Mouse (Mus musculus): Measurements from ENCODE around the gene Syvn1.

Syvn1 gene

DNA sequence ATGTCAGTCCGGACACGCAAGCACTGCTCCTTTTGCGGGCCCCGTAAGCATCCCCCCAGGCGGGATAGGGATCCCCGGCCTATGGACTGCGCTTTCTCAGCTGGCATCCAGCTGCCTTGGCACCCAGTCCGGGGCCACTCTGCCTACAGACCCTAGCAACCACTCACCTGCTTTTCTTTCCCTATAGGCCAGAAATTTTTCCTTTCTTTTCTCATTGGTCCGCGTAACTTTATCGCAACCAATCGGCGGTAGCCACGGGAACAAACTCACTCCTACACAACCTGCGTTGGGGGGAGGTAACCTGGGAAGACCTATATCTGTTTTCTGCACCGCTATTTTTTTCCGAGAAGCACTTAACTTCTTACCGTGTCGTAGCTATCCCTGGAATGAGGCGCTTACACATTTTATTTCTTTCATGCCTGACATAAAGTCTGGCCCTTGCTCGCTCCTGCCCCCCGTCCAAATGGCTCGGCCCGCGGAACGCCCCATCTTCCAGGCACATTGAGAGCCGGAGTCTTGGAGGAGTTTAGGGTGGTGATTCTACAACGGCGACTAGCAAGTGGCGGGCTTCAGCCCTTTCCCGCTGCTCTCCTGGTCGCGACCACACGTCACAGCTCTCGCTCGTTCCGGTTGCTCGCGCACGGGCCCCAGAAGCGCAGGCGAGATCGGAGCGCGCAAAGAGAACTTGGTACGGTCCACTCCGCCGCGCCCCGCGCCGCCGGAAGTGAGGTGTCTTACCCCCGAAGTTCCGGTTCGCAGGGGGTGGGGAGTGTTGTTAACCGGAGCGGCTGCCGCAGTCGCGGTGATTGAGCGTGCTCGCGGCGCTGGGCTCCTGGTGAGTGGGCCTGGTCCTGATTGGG is at the start of gene Syvn1:
Gene Syvn1 (plus strand): TSS at position 283 of the 860 bp plus-strand sequence.
- peak; percentile 89 for DNase-seq

DNA sequence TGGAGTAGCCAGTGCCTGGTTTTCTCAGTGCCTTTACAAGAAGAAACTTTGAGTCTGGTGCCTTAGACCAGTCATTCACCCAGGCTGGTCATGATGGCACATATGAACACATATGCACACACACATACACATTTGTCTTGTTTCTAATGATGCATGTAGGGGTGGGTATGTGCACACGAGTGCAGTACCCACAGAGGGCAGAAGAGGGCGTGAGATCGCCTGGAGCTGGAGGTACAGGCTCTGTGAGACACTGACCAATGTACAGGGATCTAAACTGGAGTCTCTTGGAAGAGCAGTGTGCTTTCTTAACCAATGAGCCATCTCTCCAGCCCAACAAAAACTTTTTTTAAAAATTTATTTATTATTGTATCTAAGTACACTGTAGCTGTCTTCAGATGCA is 48.2 kb upstream of the Syvn1 start:
- DNase-seq, result no peak

DNA sequence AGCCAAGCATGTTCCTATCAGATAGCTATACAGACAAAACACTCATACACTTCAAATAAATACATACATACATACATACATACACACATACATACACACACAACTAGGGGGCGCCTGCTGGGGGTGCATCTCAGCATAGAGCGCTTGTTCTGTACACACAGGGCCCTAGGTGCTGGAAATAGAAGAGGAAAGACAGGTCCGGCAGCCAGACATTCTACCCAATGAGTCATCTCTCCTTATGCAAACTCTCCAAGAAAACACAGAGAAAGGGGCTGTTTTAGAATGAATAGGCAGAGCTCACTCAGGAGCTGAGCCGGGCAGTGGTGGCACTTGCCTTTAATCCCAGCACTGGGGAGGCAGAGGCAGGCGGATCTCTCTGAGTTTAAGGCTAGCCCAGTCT is 46.4 kb upstream of the Syvn1 start:
- DNase-seq, result no peak

DNA sequence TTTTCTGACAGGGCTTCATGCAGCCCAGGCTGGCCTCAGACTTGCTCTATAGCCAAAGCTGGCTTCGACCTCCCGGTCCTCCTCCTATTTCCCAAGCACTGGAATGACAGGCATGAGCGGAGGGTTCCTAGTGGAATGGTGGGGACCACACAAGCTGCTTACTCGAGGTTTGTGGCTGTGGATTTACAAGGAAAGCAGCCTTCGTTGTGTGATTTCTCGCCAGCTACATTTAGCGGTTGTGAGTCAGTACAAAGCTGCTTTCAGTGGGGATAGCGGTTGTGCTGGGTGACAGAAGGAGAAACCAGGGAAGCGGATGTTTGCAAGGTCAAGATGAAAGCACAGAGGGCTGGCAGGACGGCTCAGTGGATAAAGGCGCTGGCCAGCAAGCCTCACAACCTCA is 40.8 kb upstream of the Syvn1 start:
- DNase-seq, result no peak

DNA sequence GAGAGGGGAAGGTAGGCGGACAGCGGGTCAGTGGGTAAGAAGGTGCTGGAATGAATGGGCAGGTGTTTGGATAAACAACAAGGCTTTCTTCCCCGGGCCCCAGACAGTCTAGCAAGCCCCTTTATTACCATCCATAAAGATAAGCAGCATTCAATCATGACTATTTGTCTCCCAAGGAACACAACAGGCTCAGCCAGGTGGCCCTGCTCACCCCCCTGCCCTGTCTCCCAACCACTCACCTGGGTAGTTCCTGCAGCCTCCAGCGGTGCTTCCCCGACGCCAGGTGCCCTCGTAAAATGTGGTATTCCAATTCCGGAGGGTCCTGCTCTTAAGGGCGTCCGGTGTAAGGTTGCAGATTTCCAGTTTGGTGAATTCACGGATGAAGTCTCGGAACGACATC is 39.4 kb upstream of the Syvn1 start:
- DNase-seq, result no peak

DNA sequence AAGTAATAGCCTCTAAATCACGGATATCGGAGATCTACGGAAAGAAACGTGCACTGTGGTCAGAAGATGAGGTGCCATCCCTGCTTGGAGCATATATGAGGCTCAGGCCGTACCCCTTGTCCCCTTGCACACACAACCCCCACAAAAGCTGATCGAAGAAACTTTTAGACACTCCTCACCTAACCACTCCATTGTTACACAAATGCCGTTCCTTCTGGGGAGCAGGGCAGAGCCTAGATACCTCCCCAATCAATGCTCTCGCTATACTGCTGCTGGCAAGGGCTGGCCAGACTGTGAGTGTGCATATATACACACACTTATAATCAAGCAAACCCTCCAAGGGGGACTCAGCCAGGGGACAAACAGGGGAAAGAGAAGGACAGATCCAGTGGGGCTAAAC is 37.2 kb upstream of the Syvn1 start:
- no peak for DNase-seq

DNA sequence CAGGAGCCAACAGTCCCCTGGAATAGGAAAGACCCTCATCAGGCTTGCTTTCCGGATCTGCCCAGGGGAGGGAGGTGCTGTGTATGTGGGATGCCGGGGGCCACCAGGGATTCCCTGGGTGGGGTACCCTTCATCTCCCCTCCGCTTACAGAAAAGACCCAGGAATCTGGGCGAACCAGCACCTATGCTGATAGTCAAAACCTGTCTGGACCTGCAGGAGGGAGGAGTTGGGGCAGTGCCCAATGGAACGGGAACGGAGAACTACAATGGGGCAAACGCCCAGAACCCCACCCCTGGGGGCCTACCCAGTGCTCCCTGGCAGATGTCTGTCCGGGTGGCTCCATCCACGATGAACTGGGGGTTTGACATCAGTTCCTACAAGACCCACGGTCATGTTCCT is 32.7 kb upstream of the Syvn1 start:
- no peak for DNase-seq

- DNase-seq, result no peak
Observed at GRCm38 (mm10) chr19:6014991-6015510, 31.3 kb upstream of the Syvn1 start.

DNA sequence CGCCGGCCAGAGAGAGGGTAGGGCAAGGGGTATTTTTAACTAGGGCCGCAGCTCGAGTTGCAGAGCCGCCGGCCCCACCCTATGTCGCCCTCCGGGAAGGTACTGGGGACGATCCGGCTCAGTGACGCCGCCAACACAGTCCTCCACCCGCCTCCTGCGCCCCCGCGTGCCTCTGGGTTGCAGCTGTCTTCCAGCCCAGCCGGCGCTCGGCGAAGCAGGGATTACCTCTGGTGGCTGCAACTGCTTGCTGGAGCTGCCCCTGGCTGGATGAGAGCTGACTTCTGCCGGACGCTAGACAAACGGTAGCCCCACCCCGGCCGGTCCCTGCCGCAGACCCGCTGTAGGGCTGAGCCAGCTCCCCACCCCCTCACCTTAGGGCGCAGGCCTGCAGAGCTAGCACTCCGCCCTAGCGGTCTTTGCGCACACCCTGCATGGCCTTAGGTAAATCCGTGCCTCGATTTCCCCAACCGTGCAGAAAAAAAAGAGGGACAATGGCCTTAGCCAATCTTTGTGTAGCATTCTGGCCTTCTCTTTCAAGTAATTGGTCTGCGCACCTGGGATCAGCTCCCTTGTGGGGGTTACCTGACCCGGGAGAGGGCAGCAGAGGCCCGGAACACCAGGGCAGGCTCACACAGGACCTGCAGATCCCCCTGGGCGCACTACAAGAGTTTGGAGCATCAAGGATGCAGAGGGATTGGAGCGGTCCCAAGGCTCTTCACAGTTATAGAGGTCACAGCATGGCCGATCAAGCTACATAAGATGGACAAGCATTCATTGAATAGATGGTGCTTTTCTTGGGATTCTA is 30.7 kb upstream of the Syvn1 start, which contains the start of gene Capn1:
Gene Capn1 (minus strand): TSS at position 387 of the 805 bp plus-strand sequence.
- peak; percentile 68 for DNase-seq

DNA sequence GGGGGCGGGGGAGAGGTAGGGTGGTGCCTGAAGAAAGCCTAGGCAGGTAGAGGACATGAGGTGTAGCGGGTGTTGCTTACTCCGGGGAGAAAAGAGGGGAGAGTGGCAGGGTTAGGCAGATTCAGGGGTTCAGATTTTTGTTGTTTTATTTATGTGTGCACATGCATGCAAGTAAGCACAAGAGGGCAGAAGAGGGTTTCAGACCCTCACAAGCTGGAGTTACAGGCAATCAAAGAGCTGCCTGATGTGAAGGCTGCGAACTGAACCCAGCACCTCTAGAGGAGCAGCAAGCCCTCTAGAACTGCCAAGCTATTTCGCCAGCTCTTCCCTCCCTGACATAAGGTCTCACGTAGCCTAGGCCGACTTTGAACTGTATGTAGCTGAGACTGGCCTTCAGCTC is 29.8 kb upstream of the Syvn1 start:
- no peak for DNase-seq

GRCm38 (mm10) chr19:6018142-6019089 is 28.0 kb upstream of the Syvn1 start:
- peak; percentile 89 for DNase-seq

DNA sequence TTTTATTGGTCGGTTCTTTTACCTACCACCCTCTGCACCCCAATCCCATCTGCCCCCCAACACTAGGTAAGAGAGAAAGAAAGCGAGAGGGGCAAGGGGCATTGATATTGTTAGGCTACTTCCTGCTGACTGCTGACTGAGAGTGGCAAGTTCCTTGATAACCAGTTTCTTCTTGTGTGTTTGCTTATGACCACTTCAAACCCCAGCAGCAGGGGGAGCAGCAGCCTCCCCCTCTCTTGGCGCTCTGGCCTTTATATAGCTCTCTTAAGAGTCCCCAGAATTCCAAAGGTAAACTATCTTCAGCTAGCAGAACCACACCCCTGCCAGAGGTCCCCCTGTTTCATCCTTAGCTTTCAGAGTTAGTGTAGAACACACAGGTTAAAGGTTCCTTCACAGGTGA is 26.1 kb upstream of the Syvn1 start:
- DNase-seq, result no peak

GRCm38 (mm10) chr19:6023059-6023458 is 23.3 kb upstream of the Syvn1 start:
- no peak for DNase-seq

DNA sequence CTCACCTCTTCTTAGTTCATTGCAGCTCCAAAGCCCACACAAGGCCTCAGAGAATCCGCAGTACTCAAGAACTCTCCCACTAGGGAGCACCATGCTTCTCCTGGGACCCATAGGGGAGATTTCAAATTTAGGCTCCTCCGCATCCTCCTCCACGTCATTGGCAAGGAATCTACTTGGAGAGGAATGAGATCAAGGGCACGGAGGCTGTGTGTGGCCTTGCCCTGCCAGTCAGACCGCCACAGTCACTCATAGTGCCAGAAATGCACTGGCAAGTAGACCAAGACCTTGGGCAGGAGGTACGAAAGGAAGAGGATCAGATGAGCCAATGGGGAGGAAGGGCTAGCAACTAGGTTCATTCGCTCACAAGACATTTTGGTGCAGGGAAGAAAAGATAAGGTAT is 22.4 kb upstream of the Syvn1 start:
- DNase-seq, result no peak

DNA sequence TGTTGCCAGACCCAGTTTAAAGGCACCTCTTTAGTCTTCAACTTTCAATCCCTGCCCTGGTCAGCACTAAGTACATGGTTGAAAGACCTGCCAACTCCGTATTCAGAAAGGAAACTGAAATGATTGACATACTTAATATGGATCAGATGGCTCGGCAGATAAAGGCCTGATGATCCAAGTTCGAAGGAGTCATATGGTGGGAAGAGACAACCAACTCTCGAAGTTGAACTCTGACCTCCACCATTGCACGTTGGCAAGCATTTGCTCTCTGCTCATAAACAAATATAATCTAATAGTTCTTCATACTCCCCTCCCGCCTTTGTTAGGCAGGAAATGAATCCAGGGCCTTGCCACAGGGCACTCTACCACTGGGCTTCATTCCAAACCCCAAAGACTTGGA is 17.4 kb upstream of the Syvn1 start:
- DNase-seq, result no peak

DNA sequence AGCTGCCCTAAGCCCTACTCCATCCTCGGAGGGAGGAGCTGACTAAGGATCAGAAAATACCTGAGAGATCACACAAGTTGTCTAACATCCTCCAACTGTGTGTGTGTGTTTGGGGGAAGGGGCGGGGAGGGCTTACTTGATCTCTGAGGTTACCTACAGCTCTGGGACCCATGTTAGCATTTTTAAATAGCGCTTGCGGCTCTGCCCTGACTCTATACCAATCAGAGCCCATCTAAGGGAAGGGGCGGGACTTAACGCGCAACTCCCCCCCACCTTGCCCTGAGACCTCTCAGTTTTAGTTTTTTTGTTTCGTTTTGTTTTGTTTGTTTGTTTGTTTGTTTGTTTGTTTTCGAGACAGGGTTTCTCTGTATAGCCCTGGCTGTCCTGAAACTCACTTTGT is 16.9 kb upstream of the Syvn1 start:
- DNase-seq, result no peak

GRCm38 (mm10) chr19:6030520-6031280 is 15.7 kb upstream of the Syvn1 start:
- DNase-seq, result no peak

DNA sequence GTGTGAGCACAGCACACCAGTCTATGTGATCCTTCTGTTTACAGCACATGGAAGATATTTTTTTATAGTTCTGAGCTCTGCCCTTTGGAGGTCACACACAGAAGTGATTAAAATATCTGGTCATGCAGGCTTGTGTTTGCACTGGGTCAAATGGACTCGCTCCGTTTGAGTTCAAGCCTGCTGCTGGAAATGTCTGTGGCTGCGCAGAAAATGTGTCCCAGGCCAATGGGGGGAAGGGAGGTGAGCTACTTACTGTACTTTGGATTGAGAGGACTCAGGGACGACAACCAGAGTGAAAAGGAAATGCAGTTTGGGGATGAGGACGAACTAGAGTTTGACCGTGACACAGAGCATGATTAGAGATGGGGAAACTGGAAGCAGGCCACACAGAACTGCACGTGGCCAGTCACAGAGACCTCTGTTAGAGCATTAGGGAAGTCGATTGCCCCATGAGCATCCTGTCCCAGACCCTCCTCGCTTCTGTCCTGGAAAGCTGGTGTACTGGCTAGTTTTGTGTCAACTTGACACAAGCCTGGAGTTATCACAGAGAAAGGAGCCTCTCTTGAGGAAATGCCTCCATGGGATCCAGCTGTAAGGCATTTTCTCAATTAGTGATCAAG is 10.3 kb upstream of the Syvn1 start:
- DNase-seq, result no peak

GRCm38 (mm10) chr19:6037695-6038094 is 8.7 kb upstream of the Syvn1 start:
- no peak for DNase-seq

DNA sequence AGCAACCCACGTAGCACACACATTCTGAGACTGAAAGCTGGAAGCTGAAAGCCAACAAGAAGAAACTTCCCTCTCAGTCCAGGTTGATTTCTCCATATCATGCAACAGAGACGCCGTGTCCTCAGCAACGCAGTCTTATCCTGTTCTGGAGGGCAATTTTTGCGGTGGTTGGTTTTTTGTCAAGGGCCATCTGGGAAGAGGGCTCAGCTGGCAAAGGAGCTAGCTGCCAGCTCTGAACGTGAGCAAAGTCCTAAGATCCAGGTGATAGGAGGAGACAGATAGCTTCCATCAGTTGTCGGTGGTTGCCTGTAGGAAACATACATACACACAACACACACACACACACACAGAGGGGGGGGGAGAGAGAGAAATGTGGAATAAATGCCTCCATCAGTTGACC is 8.1 kb upstream of the Syvn1 start:
- DNase-seq, result no peak

DNA sequence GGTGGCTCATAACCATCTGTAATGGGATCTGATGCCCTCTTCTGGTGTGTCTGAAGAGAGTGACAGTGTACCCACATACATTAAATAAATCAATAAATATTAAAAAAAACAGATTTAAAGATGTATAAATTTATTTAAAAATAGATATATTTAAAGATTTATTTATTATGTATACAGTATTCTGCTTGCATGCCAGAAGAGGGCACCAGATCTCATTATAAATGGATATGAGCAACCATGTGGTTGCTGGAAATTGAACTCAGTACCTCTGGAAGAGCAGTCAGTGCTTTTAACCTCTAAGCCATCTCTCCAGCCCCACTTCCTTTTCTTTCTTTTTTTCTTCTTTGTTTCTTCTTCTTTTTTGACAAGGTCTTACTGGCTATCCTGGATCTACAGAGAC is 6.4 kb upstream of the Syvn1 start:
- no peak for DNase-seq

Data from right cerebral cortex, postnatal 14 days (tissue).